Mouse (Mus musculus): ENCODE data around the gene Gm17727.
"Not testable (repeated sequence)": the region's sequence is repeated elsewhere in the genome, so short reads cannot be mapped to it uniquely, and the experiment has no call there.

Gene Gm17727

DNA sequence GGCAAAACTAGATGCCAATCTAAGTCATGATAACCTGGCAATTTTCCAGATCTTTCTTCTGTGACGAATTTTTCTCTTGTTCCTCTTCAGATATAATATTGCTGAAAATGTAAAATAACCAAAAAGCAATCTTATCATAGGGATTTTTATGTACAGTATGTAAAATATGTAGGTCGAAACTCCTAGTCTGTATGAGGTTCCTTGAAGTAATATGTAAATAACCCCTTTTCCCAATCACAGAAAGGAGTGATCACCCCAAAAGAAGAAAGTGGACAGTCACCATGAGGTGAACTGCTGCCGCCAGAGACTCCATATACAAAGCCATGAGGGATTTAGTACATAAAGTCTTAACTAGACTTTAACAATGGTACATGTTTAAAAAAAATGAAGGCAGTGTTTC lies at the start of gene Gm17727:
TSS of gene Gm17727 (minus strand) at position 101 of the 400 bp plus-strand sequence.
- no peak for DNase-seq (ENCODE audit: low spot score)

DNA sequence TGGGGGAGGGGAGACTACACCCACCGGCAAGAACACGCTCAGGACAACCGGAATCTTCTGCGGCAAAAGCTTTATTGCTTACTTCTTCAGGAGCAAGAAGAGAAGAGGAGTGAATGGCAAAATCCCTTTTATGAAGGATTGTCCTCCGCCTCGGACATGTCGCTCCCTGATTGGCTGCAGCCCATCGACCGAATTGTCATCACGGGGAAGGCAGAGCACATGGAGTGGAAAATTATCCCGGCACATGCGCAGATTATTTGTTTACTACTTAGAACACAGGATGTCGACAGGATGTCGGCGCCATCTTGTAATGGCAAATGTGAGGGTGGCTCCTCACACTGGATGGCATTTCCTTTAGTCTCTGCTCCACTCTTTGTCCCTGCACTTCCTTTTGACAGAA lies 40.0 kb upstream of the Gm17727 start:
- not testable (repeated sequence) for DNase-seq (ENCODE audit: low spot score)

DNA sequence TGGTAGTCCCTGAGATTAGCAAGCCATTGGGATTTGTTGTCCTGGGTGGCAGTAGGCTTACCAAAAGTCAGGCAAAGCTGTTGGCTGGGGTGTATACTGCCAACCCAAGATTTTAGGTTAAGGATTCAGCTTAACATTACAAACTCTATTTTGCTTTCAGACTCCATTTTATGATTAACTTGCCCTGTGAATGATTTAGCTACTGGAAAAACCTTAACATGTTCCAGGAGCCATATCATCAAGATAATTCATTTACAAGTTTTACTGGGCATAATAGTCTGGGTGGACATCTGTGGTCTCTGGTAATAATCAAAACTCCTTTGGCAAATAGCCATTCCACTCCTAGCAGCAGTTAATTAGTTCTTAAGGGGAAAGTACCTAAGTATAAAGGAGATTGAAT lies 20.2 kb upstream of the Gm17727 start:
- no peak for DNase-seq (ENCODE audit: low spot score)

DNA sequence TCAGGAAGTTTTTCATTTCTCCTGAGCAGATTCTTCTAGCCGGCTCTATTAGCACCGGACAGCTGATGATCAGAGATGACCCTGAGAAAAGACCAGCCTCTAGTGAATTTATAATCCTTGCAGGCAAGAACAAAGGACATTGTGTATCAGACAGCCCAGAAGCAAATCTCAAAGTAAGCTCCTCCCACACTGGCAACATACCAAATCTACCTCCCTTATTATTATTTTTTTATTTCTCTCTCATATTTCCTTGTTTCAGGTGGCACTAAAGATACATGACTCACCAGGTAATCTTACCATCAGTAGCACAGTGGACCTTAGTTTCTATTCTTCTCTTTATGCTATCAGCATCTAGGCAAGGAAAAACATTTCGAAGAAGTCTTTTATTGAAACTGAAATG lies 12.1 kb upstream of the Gm17727 start, which contains the start of the genes Gm27235 and D730048I06Rik:
TSS of gene Gm27235 (minus strand) at position 101 of the 400 bp plus-strand sequence.
TSS of gene D730048I06Rik (minus strand) at position 112 of the 400 bp plus-strand sequence.
- no peak for DNase-seq (ENCODE audit: low spot score)

DNA sequence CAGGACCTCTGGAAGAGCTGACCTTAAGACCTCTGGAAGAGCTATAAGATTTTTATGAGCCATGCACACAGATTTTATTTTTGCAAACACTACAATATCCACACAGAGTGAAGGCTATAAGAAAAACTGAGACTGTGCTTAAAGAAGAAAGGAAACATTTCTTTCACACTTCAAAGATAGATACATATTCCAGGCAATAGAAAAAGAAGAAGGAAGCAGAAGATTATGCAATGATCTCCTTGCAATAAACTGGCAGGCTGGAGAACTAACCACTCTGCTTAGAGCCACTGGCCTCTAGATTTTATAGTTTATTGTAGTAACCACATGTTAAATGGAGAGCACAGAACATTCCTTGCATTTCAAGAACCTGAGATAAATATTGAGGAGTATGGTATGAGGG lies 21.1 kb downstream of the Gm17727 start:
- DNase-seq (ENCODE audit: low spot score) = no peak

DNA sequence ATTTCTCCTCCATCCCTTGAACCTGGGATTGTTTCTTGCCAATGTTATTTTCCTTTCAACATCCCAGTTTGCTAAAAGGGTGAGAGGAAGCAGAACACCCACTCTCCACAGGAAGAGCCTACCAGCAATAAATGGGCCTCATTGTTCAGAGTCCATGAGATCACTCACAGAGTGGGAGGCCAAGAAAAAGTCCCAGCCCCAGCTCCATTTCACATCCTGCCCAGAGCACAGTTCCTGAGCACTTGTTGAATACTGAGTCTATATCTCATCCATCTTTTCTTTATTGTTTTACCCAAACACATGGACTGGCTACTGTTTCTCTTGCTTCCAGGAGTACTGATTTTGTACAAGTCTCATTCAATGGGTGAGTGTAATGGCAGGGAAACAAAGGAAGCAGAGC lies 37.2 kb downstream of the Gm17727 start, which contains the start of gene Gm17677:
TSS of gene Gm17677 (plus strand) at position 301 of the 400 bp plus-strand sequence.
- DNase-seq (ENCODE audit: low spot score) = no peak

All from ovary, postnatal 36 days (tissue).